Mouse (Mus musculus) heart, adult 2 months (tissue): ENCODE results near the gene Ppm1n.

ENCODE experiments used
- EP300 ChIP-seq: fragments of 200-500 bp; IDR thresholded peaks from 2 replicates; pipeline ENCODE4 v1.6.1; 2011; ENCODE audit warnings: low read depth, low read length, control low read depth; ENCODE audit not compliant: insufficient read depth
- POLR2A ChIP-seq: fragments of 200-500 bp; IDR thresholded peaks from 2 replicates; pipeline ENCODE4 v1.6.1; 2011; ENCODE audit warnings: mild to moderate bottlenecking, low read depth, low read length, control low read depth; ENCODE audit not compliant: insufficient read depth

DNA sequence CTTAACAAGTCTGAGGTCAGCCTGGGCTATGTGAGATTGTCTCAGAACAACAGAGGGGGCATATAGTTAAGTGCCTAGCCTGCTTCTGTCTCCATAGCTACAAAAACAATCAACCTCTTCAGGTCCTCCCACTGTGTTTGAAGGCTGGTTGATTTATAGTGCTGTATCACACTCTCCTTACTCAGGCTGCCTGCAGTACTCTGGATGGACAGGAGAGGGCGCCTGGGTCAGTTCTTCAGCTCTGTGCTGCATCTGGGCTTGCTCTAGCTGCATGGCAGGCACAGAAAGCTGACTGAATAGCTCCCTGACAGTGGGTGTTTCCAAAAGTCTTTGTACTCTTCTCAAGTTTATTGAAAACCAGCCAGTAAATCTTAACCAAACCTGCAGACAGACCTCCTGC, 40.4 kb downstream of the Ppm1n start:
- TF ChIP-seq POLR2A = no peak
- TF ChIP-seq EP300 = peak; percentile 93
